Mouse (Mus musculus): Measurements from ENCODE around the gene Rtn3. TPM values are rescaled to one million over a fixed set of nuclear protein-coding genes. Genes with fewer than 3 reads are reported as not detected.

Rtn3 gene
- polyA plus RNA-seq, 1 experiment from 2014 or later, result 513 TPM

DNA sequence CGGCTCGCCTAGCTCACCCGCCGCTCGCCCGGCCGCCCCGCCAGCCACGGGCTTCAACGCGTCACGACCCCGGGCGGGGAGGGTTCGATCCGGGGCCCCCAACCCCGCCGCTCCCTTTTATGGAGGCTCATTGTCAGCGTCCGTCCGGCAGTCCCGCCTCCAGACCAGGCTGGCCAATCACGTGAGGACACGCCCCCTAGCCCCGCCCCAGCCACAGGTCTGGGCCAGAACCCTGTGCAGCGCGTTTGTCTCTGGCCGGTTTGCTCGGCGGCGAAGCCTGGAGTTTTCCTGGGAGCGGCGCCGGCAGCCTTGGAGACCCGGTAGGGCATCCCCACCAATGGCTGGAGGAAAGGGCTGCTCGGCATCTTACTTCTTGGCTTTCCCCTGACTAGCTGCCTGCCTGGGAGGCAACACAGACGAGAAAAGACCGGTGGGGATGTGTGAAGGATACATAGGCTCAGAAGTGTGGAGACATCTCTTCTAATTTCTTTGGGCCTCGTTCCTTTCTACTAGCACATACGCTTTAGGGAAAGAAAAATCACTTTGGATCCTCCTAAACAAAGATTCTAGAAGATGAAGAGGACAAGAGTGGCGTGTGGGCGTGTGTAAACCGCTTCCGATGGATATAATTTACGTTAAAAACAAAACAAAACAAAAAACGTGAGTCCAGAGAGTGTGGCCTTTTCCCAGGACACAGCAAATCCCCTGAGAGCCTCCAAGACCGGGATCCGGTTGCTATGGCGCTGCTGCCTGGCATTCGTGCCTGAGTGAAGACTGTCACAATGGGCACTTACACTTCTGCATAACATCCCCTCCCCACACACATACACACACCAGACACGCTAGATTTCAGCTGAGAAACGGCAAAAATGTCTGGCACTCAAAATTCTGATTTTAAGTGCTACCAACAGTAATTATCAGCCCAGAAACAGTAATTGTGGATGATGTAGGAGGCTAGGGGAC lies 99.9 kb downstream of the Rtn3 start, which contains the start of gene Spindoc:
Spindoc (minus strand) TSS at position 92 of the 963 bp plus-strand sequence.
- 1% methylated on average over 46 of the region's 52 CpGs for WGBS
- ATAC-seq (ENCODE audit: low FRiP score), result peak; percentile 97

DNA sequence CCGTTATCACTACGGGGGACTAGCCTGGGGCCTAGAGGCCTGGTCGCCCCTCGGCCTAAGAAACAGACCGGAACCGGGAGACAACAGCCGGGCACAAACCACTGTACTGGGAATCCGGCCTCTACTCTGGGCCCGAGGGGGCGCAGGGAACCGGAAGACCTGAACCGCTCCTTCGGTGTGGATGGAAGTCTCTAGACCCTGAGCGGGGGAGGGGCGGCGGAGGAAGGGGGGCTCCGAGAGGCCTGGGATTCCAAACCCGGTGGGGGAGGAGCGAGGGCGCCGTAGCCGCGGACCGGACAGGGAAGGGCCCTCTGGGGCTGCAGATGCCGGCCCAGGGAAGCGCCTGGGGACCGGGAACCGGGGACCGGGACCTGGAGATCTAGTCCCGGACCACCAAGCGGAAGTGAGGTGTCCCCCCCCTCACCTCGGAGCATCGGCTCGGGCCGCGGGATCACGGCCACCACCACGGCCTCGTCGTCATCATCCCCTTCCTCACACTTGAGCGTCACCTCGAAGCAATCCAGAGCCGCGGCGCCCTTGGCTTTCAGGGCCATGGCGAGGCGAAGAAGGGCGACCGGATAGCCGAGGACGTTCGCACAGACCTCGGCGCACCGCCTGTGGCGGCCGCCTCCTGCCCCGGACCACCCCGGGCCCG lies 100.7 kb downstream of the Rtn3 start:
- Histone ChIP-seq H3K9me3 (no peaks in the 10 kb centered on the region), H3K27me3 (no peaks in the 10 kb centered on the region), H3K9ac (peak overlapping the region; percentile 94), H3K4me3 (peak overlapping the region; percentile 92), H3K4me2 (peak overlapping the region; percentile 81), H3K27ac (peak overlapping the region; percentile 97), H3K36me3 (peaks cover 9% of the 10 kb centered on the region; the same call in 1 of the 2 replicates), H3K4me1 (replicated peaks) (peaks cover 51% of the 10 kb centered on the region)
- under 1% methylated on average over 49 of the region's 60 CpGs for WGBS
- ATAC-seq (ENCODE audit: low FRiP score), result no peak; the same call in none of the 2 replicates

More for the DNA sequence above, 99.9 kb downstream of the Rtn3 start, which contains the start of gene Spindoc:
- Histone ChIP-seq H3K27me3 (no peaks in the 10 kb centered on the region), H3K4me1 (replicated peaks) (peaks cover 44% of the 10 kb centered on the region), H3K9ac (peak within 1 kb of the TSS; percentile 94), H3K9me3 (no peaks in the 10 kb centered on the region), H3K4me2 (peak within 1 kb of the TSS; percentile 81), H3K36me3 (peaks cover 9% of the 10 kb centered on the region; the same call in 1 of the 2 replicates), H3K4me3 (peak within 1 kb of the TSS; percentile 92), H3K27ac (peak within 1 kb of the TSS; percentile 97)

DNA sequence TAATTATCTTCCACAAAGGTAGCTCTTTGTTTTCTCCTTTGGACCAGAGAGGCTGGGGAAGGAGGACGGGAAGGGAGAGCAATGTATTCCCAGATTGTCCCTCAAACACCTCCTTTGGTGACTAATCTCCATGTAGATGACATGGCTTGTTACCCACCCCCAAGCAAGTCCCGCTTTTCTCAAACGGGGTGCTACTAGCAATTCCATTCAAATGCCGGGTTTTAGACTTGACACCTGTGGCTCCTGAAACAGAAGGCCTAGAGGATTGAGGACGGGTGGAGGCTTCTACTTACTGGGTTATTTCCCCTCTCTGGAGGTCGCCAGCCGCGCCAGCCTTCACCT lies 101.2 kb downstream of the Rtn3 start:
- 1% methylated on average over 8 of the region's 8 CpGs for WGBS
- H3K36me3 ChIP-seq, result peaks cover 9% of the 10 kb centered on the region; the same call in 1 of the 2 replicates
- no peaks in the 10 kb centered on the region for H3K9me3 ChIP-seq
- ATAC-seq (ENCODE audit: low FRiP score), result no peak
- H3K4me3 ChIP-seq, result peak overlapping the region; percentile 92
- peak overlapping the region; percentile 81 for H3K4me2 ChIP-seq
- H3K4me1 ChIP-seq (replicated peaks), result peaks cover 52% of the 10 kb centered on the region
- H3K9ac ChIP-seq, result peak overlapping the region; percentile 94
- peak overlapping the region; percentile 97 for H3K27ac ChIP-seq
- H3K27me3 ChIP-seq, result no peaks in the 10 kb centered on the region

DNA sequence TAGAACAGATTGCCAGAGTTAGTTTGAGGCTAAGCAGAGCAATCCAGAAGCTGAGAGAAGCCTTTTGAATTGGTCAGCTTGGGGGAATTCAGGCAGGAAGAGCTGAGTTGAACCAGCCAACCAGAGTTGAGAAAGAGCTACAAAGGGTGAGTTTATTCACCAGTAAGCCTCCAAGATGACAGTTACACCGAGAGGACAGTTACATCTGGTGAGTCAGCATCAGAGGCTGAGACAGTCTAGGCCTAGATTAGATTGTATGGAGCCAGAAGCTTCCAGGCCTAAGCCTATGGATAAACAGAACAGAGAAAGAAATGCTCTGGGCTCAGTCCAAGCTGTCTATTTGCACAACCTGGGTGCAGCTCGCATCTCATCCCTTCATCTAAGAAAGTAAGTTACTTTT lies 105.4 kb downstream of the Rtn3 start:
- H3K36me3 ChIP-seq, result peaks cover 44% of the 10 kb centered on the region
- H3K27me3 ChIP-seq, result no peaks in the 10 kb centered on the region
- H3K4me3 ChIP-seq, result no peak overlapping the region
- peaks cover 42% of the 10 kb centered on the region for H3K4me1 ChIP-seq (replicated peaks)
- no peak overlapping the region for H3K4me2 ChIP-seq
- 78% methylated on average over 2 of the region's 2 CpGs for WGBS
- H3K9me3 ChIP-seq, result no peaks in the 10 kb centered on the region
- 0 out of 2 replicates have a peak overlapping the region, but pooled peaks have one; percentile 2 for H3K27ac ChIP-seq
- no peak for ATAC-seq (ENCODE audit: low FRiP score)
- no peak overlapping the region; the same call in 1 of the 2 replicates for H3K9ac ChIP-seq

Small RNAs within 50 kb of the gene (microRNA-seq; reads per million reads assigned to microRNA genes)
- 4.2 reads per million, percentile 13 among the genes with 10 or more reads in this experiment for gene Mir6991

Other genes with a start within 250 kb of the Rtn3 start
- gene Naa40, start 242.1 kb downstream of the Rtn3 start, polyA plus RNA-seq (2015; fragmentation: Nextera tagmentation; extraction: Ambion mirVana), result 65.3 and 66.6 TPM in 2 replicates
- gene Rcor2, start 216.0 kb downstream of the Rtn3 start, polyA plus RNA-seq (2015; fragmentation: Nextera tagmentation; extraction: Ambion mirVana), result 30.2 and 32.0 TPM in 2 replicates
- gene Mark2, start 141.4 kb downstream of the Rtn3 start, polyA plus RNA-seq (2015; fragmentation: Nextera tagmentation; extraction: Ambion mirVana), result 40.9 and 42.5 TPM in 2 replicates
- 34.0 and 42.7 TPM in 2 replicates for gene Spindoc, start 100.3 kb downstream of the Rtn3 start, polyA plus RNA-seq (2015; fragmentation: Nextera tagmentation; extraction: Ambion mirVana)
- 17.7 and 18.0 TPM in 2 replicates for gene 2700081O15Rik, start 65.7 kb downstream of the Rtn3 start, polyA plus RNA-seq (2015; fragmentation: Nextera tagmentation; extraction: Ambion mirVana)
- gene Atl3, start 10.8 kb upstream of the Rtn3 start, polyA plus RNA-seq (2015; fragmentation: Nextera tagmentation; extraction: Ambion mirVana), result 6.9 and 7.9 TPM in 2 replicates
- 2.9 and 5.4 TPM in 2 replicates for gene Pla2g16, start 74.2 kb upstream of the Rtn3 start, polyA plus RNA-seq (2015; fragmentation: Nextera tagmentation; extraction: Ambion mirVana)
- gene Lgals12, start 123.9 kb upstream of the Rtn3 start, polyA plus RNA-seq (2015; fragmentation: Nextera tagmentation; extraction: Ambion mirVana), result 0.08 and 0.17 TPM in 2 replicates
- not detected in 2 replicates for gene Hrasls5, start 129.3 kb upstream of the Rtn3 start, polyA plus RNA-seq (2015; fragmentation: Nextera tagmentation; extraction: Ambion mirVana)
- 0.16 and 0.19 TPM in 2 replicates for gene Slc22a19, start 228.0 kb upstream of the Rtn3 start, polyA plus RNA-seq (2015; fragmentation: Nextera tagmentation; extraction: Ambion mirVana)

All from hindbrain, embryonic 13.5 days (tissue).